Mouse (Mus musculus) kidney, postnatal 4 days (tissue): ENCODE results near the gene Ppil3.

Source experiments
- DNase-seq, 2 experiments: peaks; one replicate each; pipeline ENCODE4 v3.0.0; 2021; ENCODE audit warnings: mixed read lengths in 2 of 2

Ppil3 gene

DNA sequence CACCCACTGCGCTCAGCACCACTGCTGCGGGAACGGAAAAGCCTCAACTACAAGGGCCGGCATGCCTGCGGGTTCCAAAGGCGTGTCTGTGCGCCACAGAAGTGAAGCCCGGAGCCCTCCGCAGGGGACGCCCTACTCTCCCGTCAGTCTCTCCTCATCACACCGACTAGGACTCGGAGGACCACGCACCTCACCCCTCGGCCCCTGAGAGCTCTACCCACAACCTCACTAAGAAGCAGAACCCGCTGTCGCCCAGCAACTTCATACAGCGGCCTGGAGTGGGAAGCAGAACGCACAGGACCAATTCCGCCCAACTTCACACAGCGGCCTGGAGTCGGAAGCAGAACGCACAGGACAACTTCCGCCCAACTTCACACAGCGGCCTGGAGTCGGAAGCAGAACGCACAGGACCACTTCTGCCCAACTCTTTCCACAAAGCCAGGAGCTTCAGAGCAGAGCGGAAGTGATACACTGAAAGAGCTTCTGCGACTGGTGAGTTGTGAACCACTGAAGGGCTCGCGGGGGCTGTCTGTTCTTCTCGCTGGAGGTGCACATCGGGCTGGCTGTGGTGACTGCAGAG lies at the start of gene Ppil3, which contains the start of gene Nif3l1:
Ppil3 (minus strand) TSS at position 344 of the 580 bp plus-strand sequence.
Nif3l1 (plus strand) TSS at position 9 of the 580 bp plus-strand sequence.
- DNase-seq: peak; percentile 84 to 92

DNA sequence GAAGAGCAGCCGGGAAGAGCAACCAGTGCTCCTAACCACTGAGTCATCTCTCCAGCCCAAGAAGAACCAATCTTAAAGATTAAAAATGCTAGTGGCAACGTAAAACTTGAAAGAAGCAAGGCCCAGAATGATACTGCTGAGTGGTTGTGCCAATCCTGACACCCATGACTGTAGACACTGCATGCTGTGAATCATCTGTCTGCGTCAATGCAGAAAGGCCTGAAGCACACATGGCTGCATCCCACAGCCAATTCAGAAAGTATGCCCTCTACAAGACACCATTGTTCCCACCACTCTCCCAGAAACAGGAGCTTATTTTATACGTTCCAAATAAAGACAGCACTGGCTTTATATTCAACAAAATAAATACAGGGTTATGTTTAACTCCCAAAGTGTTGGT lies 37.4 kb upstream of the Ppil3 start:
- DNase-seq: no peak

DNA sequence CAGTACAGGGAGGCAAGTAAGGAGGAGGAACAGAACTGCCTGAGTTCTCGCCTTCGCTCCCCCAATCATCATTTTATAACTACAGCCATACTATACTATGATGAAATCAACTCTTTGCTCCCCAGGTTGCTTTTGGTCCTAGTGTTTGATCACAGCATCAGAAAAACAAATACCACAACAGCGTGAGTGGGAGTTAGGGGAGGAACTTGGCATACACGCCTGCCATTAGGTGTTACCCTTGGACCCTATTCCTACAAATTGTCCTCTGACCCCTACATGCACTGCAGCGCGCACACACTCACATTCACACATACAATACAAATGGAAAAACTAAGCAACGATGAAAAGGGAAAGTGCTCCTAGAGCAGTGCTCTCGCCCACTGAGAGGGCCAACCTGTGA lies 30.4 kb upstream of the Ppil3 start:
- DNase-seq: no peak

DNA sequence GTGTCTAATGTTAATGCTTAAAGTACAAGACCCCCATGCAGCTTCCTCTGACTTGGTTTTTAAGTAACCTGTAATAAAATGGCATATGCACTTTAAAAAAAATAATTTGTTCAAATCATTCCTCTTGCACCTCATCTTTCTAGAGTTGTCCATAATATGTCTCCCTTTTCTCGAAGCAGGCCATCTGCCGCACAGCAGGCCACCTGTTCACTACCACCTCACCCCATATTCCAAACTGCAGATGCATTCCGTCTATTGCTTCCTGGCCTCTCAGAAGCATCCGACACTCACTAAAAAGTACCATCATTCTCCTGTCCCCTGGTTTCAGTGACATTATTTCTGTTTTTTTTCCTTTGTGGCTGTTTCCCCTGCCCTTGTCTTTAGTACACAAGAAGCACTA lies 20.3 kb upstream of the Ppil3 start:
- DNase-seq: no peak

DNA sequence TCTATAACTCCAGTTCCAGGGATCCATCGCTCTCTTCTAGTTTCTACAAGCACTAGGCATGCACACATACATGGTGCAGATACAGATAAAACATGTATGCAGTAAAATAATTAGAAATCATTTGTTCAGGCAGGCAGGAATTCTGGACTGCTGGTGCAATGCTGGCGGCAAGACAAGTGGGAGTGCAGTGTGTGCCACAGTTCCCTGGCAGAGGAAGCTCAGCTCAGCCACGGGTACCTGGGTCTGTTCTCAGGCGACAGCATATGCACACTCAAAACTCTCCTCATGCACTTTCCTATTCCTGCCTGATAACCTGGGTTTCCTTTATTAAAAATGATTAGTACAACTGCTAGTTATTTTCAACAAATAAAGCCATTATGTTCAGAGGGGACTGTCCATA lies 19.8 kb upstream of the Ppil3 start:
- DNase-seq: no peak

DNA sequence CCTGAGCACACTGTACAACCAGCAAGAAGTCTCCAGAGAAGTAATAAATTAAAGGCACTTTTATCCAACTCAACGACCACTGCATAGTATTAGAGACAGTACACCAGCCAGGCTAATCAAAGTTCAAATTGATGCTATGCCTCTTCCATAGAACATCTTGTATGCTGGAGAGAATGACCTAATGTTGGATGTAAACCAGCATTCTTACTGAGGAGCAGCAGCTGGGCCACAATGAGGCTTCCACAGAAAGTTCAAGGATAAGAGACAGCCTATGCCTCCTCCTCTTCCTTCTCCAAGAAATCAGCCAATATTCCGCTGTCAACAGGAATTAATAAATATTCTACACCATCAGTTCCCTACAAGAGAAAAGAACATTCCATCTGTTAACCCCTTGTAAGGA lies 18.6 kb upstream of the Ppil3 start:
- peak in 1 of 2 experiments; percentile 36 for DNase-seq

DNA sequence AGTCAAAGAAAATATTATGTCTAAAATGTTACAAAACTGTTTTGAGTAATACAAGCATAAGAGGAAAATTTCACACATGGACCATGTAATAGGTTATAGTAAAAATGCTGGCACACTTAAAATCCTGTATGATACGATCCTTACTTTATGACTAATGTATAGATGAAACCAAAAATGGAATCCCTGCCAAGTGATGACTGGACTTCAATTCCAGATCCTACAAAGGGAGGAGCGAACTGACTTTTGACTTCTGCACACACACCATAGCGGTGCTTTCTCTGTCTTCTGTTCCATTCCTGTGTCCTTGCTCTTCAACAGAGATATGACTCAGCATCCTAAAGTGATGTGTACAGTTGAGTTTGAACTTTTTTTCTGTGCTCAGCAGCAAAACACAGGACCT lies 15.3 kb upstream of the Ppil3 start:
- DNase-seq: no peak

DNA sequence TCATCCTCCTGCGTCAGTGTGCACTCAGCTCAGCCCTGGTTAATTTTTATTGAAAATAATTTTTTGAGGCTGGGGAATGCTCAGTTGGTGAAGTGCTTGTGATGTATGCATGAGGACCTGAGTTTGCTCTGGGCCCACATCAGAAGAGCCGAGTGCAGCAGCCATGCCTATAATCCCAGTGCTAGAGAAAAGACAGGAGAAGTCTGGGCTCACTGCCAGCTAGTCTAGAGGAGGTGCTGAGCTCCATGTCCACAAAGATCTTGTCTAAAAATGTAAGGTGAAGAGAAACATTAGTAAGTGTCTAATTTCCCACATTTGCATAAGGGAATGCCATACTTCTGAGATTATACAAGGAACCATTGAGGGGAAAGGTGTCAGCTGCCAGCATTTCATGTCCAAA lies 13.6 kb upstream of the Ppil3 start:
- peak; percentile 29 to 47 for DNase-seq

DNA sequence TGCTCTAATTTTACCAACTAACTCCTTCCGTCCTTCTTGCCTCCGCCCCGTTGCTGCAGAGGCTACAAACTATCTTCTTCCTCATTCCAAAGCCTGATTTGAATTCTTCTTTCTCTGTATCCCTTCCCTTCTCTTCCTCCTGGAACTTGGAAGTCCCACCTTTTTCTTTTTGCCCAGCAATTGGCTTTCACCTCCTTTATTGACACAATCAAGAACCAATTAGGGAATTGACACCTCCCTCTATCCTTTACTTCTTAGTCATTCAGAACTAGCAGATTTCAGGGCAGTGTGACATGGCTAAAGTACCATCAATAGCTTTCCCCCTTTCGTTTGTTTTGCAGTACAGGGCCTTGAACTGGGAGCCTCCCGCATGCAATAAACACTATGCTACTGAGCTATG lies 12.9 kb upstream of the Ppil3 start:
- DNase-seq: no peak

DNA sequence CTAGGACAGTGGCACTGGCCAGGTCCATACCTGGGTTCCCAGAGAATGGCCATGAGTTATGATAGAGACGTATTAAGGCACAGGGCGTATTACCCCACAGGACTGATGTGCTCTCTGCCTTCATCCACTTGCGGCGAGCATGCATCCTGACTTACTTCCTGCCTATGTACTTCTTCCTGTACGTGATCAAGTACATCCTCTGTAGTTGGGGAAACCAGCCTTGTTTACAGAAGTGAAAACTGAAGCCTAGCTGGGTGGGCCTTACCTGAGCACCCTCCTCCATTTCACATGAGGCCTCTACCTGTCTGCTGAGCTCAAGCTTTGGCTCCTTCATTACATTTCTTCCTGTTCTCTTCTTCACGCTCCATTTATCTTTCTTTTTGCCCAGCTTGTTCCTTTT lies 9.0 kb upstream of the Ppil3 start:
- DNase-seq: no peak

DNA sequence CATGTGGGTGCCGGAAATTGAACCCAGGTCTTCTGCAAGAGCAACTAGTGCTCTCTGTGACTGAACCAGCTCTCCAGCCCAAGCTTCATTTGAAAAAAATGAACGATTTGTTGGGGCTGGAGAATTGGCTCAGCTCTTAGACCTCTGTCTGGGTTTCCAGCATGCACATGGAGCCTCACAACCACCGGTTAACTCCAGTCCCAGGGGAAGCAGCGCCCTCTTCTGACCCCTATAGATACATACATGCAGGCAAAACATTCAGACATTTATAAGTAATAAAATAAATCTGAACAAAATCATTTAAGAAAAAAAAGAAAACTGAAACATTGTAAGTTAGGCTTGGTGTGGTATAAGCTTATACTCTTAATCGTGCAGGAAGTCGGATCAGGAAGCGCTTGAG lies 3.1 kb upstream of the Ppil3 start:
- no peak for DNase-seq

DNA sequence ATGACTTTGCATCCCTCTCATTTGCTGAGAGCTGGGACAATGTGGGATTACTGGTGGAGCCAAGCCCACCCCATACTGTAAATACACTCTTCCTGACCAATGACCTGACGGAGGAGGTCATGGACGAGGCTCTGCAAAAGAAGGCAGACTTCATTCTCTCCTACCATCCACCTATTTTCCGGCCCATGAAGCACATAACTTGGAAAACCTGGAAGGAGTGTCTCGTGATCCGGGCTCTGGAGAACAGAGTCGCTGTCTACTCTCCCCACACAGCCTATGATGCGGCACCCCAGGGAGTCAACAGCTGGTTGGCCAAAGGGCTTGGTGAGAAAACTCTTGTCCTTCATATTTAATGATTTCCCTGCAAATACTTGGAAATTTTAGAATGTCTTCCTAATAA lies 2.5 kb upstream of the Ppil3 start:
- DNase-seq: no peak

DNA sequence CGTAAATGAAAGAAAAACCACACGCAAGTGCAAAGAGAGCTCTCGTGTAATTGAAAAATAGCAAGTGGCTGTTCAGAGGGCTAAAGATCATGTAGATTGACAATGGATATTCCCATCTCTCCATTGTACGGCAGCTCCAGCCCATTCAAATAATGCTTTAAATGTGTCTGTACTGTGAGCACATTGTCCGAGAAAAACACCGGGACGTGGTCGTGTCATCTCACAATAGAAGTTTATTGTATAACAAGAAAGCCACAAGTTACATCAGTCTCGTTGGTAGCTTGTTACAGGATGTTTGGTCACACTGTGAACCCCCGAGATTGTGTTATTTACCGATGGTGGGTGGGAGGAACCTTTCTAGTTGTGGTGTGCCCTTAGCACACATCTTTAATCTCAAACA lies 575 bp upstream of the Ppil3 start:
- DNase-seq: no peak

DNA sequence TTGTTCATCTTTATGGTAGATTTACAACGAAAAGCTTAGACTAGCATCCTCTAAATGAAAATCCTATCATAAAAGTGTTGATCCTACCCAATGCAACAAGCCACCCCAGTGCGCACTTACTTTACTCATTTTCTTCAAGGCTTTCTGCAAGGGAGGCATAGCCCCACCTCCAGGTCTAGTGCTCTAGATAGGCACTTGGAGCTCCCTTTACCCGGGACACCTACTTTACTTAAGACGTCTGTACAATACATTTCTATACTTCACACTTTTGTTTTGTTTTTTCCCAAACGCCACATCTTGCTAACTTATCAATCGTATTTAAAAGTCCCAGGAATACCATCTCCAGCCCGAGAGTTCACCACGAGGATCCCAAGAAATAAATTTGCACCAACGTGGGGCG lies 595 bp downstream of the Ppil3 start:
- no peak for DNase-seq

DNA sequence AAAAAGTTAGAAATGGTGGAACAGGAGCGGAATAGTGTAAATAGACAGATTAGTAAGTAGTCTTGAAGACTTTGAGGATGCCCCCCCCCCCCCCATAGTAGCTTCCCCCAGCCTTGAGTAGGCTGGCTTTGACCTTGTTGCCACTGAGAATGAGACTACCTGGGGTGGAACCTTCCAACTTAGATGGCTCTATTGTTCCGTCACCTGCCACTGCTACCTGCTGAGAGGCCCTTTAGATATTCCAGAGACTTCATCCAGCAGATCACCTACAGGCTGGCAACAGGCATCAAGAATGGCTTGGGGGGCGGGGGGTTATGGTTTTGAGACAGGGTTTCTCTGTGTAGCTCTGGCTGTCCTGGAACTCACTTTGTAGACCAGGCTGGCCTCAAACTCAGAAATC lies 20.7 kb downstream of the Ppil3 start:
- DNase-seq: no peak

DNA sequence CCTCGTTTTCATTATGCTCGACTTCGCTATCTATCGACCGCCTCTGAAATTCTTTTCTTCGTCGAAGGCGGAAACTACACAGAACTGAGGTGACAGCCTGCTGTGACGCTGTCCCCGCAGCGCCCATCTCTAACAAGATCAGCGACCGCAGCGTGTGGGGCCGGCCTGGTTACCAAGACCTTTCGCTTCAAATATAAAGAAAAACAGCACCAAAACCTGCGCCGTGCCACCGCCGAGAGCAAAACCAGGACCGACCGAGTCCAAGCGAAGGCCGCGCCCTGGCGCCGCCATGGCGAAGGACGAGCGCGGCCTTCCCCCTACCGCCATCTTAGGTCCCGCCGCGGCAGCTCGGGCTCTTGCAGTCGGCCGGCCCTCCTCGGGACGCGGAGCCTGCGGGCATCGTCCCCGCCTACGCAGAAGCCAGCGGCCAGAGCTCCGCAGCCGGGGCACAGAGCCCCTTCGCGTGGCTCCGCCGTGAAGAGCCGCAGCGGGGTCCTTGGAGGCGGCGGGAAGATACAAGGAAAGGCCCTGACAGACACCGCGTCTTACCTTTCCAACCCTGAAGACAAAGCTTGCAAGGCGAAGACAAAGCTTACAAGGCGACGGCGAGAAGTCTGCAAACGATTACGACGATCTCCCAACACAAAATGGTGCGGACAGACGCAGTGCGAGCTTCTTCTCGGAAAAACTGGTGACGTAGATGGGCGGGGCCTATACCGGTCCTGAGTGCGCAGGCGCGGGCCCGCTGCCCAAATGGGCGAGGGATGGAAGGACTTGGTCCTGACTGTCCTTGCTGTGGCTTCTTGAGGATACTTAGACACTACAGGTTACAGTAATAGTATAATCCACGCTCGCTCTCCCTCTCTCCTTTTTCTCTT lies 21.7 kb downstream of the Ppil3 start, which contains the start of gene Clk1:
Clk1 (minus strand) TSS at position 696 of the 878 bp plus-strand sequence.
- peak; percentile 98 to 99 for DNase-seq

DNA sequence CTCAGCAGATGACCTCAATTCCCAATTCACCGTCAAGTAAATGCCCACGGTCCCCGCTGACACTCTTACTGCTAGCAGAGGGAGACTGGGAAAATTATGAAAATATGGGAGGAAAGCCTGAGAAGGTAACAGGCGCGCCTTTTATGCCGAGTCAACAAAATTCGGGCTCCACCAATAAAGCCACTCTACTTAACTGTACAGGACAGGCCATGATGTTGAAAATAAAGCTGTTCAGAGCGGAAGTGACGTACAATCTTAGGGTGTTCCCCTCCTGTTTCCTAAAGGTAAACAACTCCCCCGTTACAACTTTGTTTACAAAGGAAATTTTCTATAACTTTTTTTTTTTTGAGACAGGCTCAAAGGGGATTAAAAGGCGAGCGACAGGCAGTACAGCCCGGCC lies 22.4 kb downstream of the Ppil3 start:
- DNase-seq: peak in 1 of 2 experiments; percentile 46

DNA sequence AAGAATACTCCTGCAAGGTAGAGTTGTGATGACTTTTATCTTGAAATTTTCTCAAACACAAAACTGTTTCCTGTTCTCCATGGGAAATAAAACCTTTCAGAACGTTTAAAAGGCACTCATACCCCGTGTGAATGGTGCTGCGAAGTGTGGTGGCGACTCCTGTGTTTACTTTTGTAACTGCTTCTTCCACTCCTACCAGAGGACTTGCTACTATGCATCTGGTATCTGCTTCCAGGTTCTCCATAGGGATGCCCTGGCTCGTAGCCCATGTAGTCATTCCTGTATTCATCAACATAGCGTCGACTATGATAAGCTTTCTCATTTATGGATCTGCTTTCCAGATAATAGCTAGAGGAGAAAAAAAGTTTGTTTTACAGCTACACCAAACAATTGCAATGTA lies 24.3 kb downstream of the Ppil3 start:
- DNase-seq: peak in 1 of 2 experiments; percentile 23

DNA sequence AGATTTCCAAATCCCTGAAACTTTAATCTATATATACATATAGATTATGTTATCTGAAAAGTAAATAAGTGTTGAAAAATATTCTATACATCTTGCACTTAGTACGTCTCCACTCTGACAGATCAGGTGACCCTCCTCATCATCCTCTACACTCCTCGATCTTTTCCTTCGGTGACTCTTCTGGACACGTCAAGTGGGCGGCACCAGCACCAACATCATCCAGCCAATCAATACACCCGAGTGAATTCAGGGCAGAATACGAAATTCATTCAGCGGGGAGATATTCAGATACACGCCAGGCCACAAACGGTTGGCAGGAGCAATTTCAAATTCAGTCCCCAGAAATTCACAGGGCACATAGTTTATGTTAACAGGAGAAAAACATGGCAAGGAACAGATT lies 25.3 kb downstream of the Ppil3 start:
- no peak for DNase-seq

DNA sequence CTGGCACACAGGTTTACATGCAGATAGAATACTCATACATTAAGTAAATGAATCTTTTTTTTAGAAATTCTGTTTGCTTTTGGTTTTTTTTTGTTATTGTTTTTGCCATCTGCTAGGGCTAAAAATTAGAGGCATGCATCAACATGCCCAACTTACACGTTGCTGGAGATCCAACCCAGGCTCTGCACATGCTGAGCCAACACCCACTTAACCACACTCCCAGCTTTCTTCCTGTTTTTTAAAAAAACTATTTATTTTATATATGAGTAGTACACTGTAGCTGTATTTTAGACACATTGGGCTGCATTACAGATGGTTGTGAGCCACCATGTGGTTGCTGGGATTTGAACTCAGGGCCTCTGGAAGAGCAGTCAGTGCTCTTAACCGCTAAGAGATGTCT lies 29.2 kb downstream of the Ppil3 start:
- no peak for DNase-seq

DNA sequence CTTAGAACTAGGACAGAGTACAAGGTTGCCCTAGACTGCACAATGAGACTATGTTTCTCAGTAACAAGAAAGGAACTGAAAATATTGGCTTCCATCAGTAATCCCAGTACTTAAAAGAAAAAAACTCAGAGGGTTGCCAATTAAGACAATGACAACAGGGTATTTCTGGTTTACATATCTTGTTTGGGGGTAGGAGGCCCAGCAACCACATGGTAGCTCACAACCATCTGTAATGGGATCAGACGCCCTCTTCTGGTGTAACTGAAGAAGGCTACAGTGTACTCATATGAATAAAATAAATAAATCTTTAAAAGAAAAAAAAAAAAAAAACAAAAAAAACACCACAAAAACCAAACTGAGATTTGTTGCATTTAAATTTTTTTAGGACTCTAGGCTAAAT lies 29.8 kb downstream of the Ppil3 start:
- DNase-seq: no peak

DNA sequence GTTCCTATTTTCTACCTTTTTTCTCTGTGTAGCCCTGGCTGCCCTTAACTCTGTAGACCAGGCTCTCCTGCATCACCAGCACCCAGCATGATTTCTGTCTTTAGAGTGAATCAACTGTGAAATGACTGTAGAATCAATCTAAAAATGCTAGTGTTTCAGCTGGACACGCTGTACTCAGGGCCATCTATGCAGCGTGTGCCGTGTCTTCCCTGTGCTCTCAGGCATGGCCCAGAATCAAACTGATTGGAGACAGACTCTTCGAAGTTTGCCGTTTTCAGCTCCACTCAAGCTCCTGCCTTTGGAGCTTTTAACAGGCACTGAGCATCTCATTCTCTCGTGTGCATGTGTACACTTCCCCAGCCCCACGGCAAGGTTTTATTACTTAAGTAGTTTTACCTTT lies 34.5 kb downstream of the Ppil3 start:
- no peak for DNase-seq

DNA sequence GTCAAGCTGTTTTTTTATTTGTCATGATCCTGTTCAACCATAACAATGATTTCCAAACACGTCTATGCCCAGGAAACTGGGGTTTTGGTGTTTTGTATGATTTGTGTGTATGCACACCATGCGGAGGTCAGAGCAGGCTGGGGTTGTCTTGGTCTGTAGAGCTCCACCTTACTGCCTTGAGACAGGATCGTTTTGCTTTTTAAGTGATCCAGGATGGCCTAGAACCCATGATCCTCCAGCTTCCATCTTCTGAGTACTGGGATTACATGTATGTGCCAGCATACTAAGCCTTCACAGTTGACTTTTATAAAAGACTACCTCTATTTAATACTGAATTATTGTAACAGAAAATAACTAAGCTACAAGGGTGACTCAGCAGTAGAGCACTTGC lies 35.1 kb downstream of the Ppil3 start:
- DNase-seq: no peak

DNA sequence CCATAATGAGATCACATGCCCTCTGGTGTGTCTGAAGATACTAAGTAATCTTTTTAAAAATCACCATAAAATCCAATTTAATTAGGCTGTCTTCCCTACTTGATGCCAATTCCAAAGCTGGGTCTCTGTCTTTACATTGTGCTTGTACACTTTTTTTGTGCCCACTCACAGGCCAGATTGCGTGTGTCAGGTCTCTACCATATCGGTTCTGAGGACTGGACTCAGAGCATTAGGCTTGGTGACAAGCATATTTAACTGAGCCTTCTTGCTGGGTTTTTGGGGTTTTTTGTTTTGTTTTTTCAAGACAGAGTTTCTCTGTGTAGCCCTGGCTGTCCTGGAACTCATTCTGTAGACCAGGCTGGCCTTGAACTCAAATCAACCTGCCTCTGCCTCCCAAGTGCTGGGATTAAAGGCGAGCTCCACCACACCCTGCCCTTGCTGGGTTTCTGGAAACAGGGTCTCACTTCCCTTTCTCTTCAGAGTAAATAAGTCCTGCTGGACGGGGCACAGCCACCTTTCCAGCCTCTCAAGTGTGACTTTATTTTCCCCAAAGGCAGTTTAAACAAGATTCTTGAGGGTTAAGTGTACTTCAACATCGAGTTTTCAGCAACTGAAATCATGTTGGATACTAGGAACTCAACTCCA lies 35.6 kb downstream of the Ppil3 start:
- DNase-seq: peak in 1 of 2 experiments; percentile 17
